Mouse (Mus musculus) bone marrow, adult 2 months (tissue): ENCODE measurements around the gene Chn2.

Experiments
- CTCF ChIP-seq: fragments of 200-500 bp; IDR thresholded peaks from 2 replicates; pipeline ENCODE4 v1.5.1; 2011; ENCODE audit warnings: low read length, control low read depth; ENCODE audit not compliant: control insufficient read depth, insufficient read depth
- POLR2A ChIP-seq: fragments of 200-500 bp; IDR thresholded peaks from 2 replicates; pipeline ENCODE4 v1.6.1; 2011; ENCODE audit warnings: low read depth, mild to moderate bottlenecking, control low read depth, low read length, borderline replicate concordance; ENCODE audit not compliant: control insufficient read depth

GRCm38 (mm10) chr6:54329598-54329997 lies 290.2 kb downstream of the Chn2 start:
- no peak for TF ChIP-seq CTCF
- no peak for TF ChIP-seq POLR2A
